Mouse (Mus musculus): ENCODE results near the gene Bbip1.

The Bbip1 gene

DNA sequence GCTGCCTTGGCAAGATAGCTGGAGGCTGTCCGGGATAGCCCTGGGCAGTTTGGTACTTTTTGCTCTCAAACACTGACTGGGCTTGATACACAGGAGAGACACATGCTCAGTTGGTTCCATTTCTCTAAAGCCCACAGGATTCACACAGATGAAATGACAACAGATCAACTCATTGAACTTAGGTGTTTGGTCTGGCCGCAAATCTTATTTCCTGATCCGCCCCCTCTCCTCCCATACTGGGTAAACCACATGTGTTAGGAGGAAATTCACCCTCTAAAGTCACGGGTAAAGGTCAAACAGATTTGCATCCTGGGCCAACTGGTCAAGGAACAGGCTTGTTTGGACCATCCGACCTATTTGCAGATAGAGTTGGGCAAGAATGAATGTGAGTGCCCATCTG is 54.9 kb downstream of the Bbip1 start:
- DNase-seq = peak in 1 of 2 experiments; percentile 34

DNA sequence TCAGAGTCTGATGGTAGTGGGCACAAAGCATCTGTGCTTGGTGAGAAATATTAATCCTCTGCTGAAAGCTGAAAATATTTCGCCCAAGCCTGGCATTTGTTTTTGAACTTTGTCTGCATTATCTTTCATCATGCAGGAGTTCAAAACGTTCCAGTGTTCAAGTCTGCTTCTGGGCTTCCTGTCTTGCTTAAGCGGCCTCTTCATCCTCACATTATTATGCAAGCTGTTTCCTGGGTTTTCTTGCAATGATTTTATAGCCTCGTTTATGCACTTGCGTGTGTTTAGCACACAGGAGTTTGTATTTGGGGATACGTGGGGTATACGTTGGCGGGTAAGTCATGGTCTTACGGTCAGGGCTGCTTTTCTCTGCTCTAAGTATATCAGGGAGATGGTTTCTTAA is 56.1 kb downstream of the Bbip1 start:
- DNase-seq = no peak

GRCm38 (mm10) chr19:53887822-53888221 is 56.6 kb downstream of the Bbip1 start:
- DNase-seq = no peak

DNA sequence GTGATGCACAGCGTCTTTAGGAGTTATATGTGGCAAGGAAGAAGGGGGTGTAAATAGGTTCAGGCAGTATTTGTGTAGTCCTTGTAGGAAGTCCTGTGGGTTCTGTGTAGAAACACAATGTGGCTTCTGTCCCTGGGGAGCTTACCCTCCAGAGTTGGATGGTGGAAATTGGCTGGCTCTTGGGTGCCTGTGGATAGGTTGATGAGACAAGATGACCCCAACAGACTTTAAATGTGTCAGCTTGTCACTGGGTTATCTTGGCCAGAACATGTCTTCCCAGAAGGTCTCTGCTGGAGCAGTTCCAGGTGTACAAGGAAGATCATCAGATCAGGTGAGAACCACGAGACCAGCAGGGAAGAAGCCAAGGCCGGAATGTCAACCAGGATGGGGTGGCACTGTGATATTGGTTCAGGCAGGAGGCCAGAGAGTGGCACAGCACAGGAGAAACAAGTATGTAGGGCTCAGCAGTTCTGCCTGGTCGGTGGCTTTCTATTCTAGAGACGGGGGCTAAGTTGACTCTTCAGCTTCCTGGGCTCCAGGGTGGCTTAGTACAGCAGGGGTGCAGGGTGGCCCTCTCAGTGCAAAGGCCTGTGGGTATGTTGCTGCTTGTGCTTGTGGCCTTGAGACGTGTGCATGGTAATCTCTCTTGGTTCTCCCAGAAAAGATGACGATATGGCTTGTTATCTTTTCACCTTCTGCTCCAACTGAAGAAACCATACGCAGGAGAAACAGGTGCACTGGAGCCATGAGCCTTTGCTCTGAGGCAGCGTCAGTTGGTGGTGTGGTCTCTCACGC is 57.7 kb downstream of the Bbip1 start:
- no peak for DNase-seq

- DNase-seq = no peak
Measured at GRCm38 (mm10) chr19:53885450-53885849, 59.0 kb downstream of the Bbip1 start.

- no peak for DNase-seq
Measured at GRCm38 (mm10) chr19:53881786-53882185, 62.6 kb downstream of the Bbip1 start.

- DNase-seq = no peak
Measured at GRCm38 (mm10) chr19:53880460-53880859, 64.0 kb downstream of the Bbip1 start.
